Mouse (Mus musculus) MEL (cell line): Measurements from ENCODE around the gene Hoxc5.

ENCODE experiments used
- CTCF ChIP-seq, 3 experiments: IDR thresholded peaks in 2 of 3; conservative IDR thresholded peaks in 1 of 3; 2 replicates each; pipeline ENCODE4 v1.5.1; 2011 to 2012; ENCODE audit warnings: low read length in 3 of 3, low read depth in 2 of 3, mild to moderate bottlenecking in 2 of 3, improper control_type of control experiment in 1 of 3, inconsistent platforms in 1 of 3, mixed read lengths in 1 of 3, moderate library complexity in 1 of 3; ENCODE audit not compliant: control insufficient read depth in 1 of 3, insufficient read depth in 1 of 3, poor library complexity in 1 of 3, severe bottlenecking in 1 of 3
- ELF1 ChIP-seq: IDR thresholded peaks from 2 replicates; pipeline ENCODE4 v1.6.1; 2014; ENCODE audit warnings: low read depth, mild to moderate bottlenecking, inconsistent platforms, low read length, improper control_type of control experiment, moderate library complexity
- MAX ChIP-seq: IDR thresholded peaks from 2 replicates; pipeline ENCODE4 v1.6.1; 2011; ENCODE audit warnings: low read length, improper control_type of control experiment
- POLR2A ChIP-seq, 2 experiments: IDR thresholded peaks; 2 replicates each; pipeline ENCODE4 v1.6.1; 2011 to 2012; ENCODE audit warnings: low read length in 2 of 2, mild to moderate bottlenecking in 2 of 2, control low read depth in 1 of 2, improper control_type of control experiment in 1 of 2, low read depth in 1 of 2, moderate library complexity in 1 of 2; ENCODE audit not compliant: control insufficient read depth in 1 of 2, insufficient read depth in 1 of 2, poor library complexity in 1 of 2
- ZC3H11A ChIP-seq: IDR thresholded peaks from 2 replicates; pipeline ENCODE4 v1.6.1; 2012; ENCODE audit warnings: low read depth, mild to moderate bottlenecking, inconsistent platforms, low read length, improper control_type of control experiment

GRCm38 (mm10) chr15:102936279-102936972 is 30.8 kb upstream of the Hoxc5 start, which contains the start of gene Hoxc12:
- TF ChIP-seq POLR2A (IDR thresholded peaks at IDR 0.05; ENCODE audit: control insufficient read depth in 1 of 2, insufficient read depth in 1 of 2, low read depth in 1 of 2, low read length in 2 of 2, poor library complexity in 1 of 2) (no peak), ZC3H11A (no peak), CTCF (IDR thresholded peaks at IDR 0.05 in 2 of 3, conservative IDR thresholded peaks at IDR 0.05 in 1 of 3; ENCODE audit: control insufficient read depth in 1 of 3, insufficient read depth in 1 of 3, low read depth in 2 of 3, low read length in 3 of 3, poor library complexity in 1 of 3, severe bottlenecking in 1 of 3) (no peak), ELF1 (no peak), MAX (no peak)
